Mouse (Mus musculus): ENCODE data around the gene Olfr839-ps1. TPM values are rescaled to one million over a fixed set of nuclear protein-coding genes. Genes with fewer than 3 reads are reported as not detected.

The Olfr839-ps1 gene
- not detected in 2 replicates for total RNA-seq (2014; fragmentation: Nextera tagmentation)
- not detected in 2 replicates for total RNA-seq (2017)

- ATAC-seq (replicated peaks; ENCODE audit: poor library complexity, severe bottlenecking): no peak
Observed at GRCm38 (mm10) chr9:19177212-19177611, at the start of gene Olfr839-ps1. Gene Olfr839-ps1, minus strand, starts transcription at chr9:19177312.

- no peak for ATAC-seq (replicated peaks; ENCODE audit: poor library complexity, severe bottlenecking)
Observed at GRCm38 (mm10) chr9:19136017-19136416, 41.1 kb downstream of the Olfr839-ps1 start, which contains the start of gene Olfr837. Gene Olfr837, plus strand, starts transcription at chr9:19136317.

GRCm38 (mm10) chr9:19120082-19120481 is 57.0 kb downstream of the Olfr839-ps1 start, which contains the start of gene Olfr836:
Gene Olfr836, plus strand, starts transcription at chr9:19120382.
- ATAC-seq (replicated peaks; ENCODE audit: poor library complexity, severe bottlenecking): no peak

Other genes with a start within 250 kb of the Olfr839-ps1 start
- not detected in 2 replicates for gene Olfr832, start 240.2 kb downstream of the Olfr839-ps1 start, total RNA-seq (2014; fragmentation: Nextera tagmentation)
- not detected in 2 replicates for gene Olfr832, start 240.2 kb downstream of the Olfr839-ps1 start, total RNA-seq (2017)
- not detected in 2 replicates for gene Olfr834, start 189.3 kb downstream of the Olfr839-ps1 start, total RNA-seq (2014; fragmentation: Nextera tagmentation)
- gene Olfr834, start 189.3 kb downstream of the Olfr839-ps1 start, total RNA-seq (2017): not detected in 2 replicates
- gene Olfr835, start 144.6 kb downstream of the Olfr839-ps1 start, total RNA-seq (2014; fragmentation: Nextera tagmentation): not detected in 2 replicates
- not detected in 2 replicates for gene Olfr835, start 144.6 kb downstream of the Olfr839-ps1 start, total RNA-seq (2017)
- gene Olfr836, start 56.9 kb downstream of the Olfr839-ps1 start, total RNA-seq (2014; fragmentation: Nextera tagmentation): not detected in 2 replicates
- gene Olfr836, start 56.9 kb downstream of the Olfr839-ps1 start, total RNA-seq (2017): not detected in 2 replicates
- gene Olfr837, start 41.0 kb downstream of the Olfr839-ps1 start, total RNA-seq (2014; fragmentation: Nextera tagmentation): not detected in 2 replicates
- gene Olfr837, start 41.0 kb downstream of the Olfr839-ps1 start, total RNA-seq (2017): not detected in 2 replicates
- not detected in 2 replicates for gene Olfr843, start 74.7 kb upstream of the Olfr839-ps1 start, total RNA-seq (2014; fragmentation: Nextera tagmentation)
- not detected in 2 replicates for gene Olfr843, start 74.7 kb upstream of the Olfr839-ps1 start, total RNA-seq (2017)
- not detected in 2 replicates for gene Olfr844, start 139.0 kb upstream of the Olfr839-ps1 start, total RNA-seq (2014; fragmentation: Nextera tagmentation)
- not detected in 2 replicates for gene Olfr844, start 139.0 kb upstream of the Olfr839-ps1 start, total RNA-seq (2017)
- gene Olfr845, start 159.1 kb upstream of the Olfr839-ps1 start, total RNA-seq (2014; fragmentation: Nextera tagmentation): not detected in 2 replicates
- gene Olfr845, start 159.1 kb upstream of the Olfr839-ps1 start, total RNA-seq (2017): not detected in 2 replicates
- not detected in 2 replicates for gene Olfr846, start 186.7 kb upstream of the Olfr839-ps1 start, total RNA-seq (2014; fragmentation: Nextera tagmentation)
- gene Olfr846, start 186.7 kb upstream of the Olfr839-ps1 start, total RNA-seq (2017): not detected in 2 replicates
- gene Olfr847, start 201.4 kb upstream of the Olfr839-ps1 start, total RNA-seq (2014; fragmentation: Nextera tagmentation): not detected in 2 replicates
- not detected in 2 replicates for gene Olfr847, start 201.4 kb upstream of the Olfr839-ps1 start, total RNA-seq (2017)

Measured in granulocyte monocyte progenitor cell, adult 5-6 weeks (primary cell).